Comparison of ENCODE assay signal across 16 mouse cellular contexts in genomic region chr11:107559874-107560273, GRCm38 (mm10).
"Had no signal": no experiment of that assay in that cellular context is flagged by ENCODE, and none has a peak within 500 bp of the region (broad histone marks: within the 10 kb centered on the region; RNA-seq: fewer than 3 reads in every experiment).

No protein-coding gene starts in this region.

- H3K9me3 ChIP-seq: neural tube, embryonic 13.5 days; neural tube, embryonic 15.5 days; stomach, embryonic 15.5 days had no signal

- H3K27me3 ChIP-seq: neural tube, embryonic 13.5 days; neural tube, embryonic 15.5 days; stomach, embryonic 15.5 days had no signal

- H3K4me2 ChIP-seq: neural tube, embryonic 13.5 days; neural tube, embryonic 15.5 days; stomach, embryonic 15.5 days had no signal

- H3K4me1 ChIP-seq: neural tube, embryonic 13.5 days; neural tube, embryonic 15.5 days; stomach, embryonic 15.5 days had no signal

- DNase-seq: retina, postnatal 1 day; right cerebral cortex, adult 18-20 months; right cerebral cortex, postnatal 14 days; right cerebral cortex, postnatal 25 days; right cerebral cortex, postnatal 4 days; spleen, adult 18-20 months; thymus, adult 18-20 months; thymus, adult 2 months; thymus, postnatal 14 days; thymus, postnatal 25 days; thymus, postnatal 36 days; thymus, postnatal 4 days had no signal

- H3K4me3 ChIP-seq: neural tube, embryonic 13.5 days; neural tube, embryonic 15.5 days; stomach, embryonic 15.5 days had no signal

- H3K9ac ChIP-seq: neural tube, embryonic 13.5 days; neural tube, embryonic 15.5 days; stomach, embryonic 15.5 days had no signal

- H3K27ac ChIP-seq: neural tube, embryonic 13.5 days; neural tube, embryonic 15.5 days; stomach, embryonic 15.5 days; stomach, postnatal 0 days had no signal
